Mouse (Mus musculus) heart, postnatal 14 days (tissue): ENCODE data around the gene A630001G21Rik. TPM values are rescaled to one million over a fixed set of nuclear protein-coding genes. Genes with fewer than 3 reads are reported as not detected.
A peak's percentile ranks its signal among the peaks of the same experiment; 100 is the strongest.

Experiments used
- DNase-seq, 2 experiments: peaks; one replicate each; pipeline ENCODE4 v3.0.0; 2021 to 2022
- intact Hi-C: fragments of 180-260 bp; cut with DNase I; formaldehyde crosslinking; loops from one replicate; pipeline ENCODE4 v1.15.1; 2025
- total RNA-seq, 2 experiments: library from RNA; stranded (reverse); gene quantifications; 2 replicates each; pipeline ENCODE4 v1.2.3; 2021

Gene A630001G21Rik
- total RNA-seq, 2 experiments from 2014 or later, result 0.76 to 0.80 TPM

DNA sequence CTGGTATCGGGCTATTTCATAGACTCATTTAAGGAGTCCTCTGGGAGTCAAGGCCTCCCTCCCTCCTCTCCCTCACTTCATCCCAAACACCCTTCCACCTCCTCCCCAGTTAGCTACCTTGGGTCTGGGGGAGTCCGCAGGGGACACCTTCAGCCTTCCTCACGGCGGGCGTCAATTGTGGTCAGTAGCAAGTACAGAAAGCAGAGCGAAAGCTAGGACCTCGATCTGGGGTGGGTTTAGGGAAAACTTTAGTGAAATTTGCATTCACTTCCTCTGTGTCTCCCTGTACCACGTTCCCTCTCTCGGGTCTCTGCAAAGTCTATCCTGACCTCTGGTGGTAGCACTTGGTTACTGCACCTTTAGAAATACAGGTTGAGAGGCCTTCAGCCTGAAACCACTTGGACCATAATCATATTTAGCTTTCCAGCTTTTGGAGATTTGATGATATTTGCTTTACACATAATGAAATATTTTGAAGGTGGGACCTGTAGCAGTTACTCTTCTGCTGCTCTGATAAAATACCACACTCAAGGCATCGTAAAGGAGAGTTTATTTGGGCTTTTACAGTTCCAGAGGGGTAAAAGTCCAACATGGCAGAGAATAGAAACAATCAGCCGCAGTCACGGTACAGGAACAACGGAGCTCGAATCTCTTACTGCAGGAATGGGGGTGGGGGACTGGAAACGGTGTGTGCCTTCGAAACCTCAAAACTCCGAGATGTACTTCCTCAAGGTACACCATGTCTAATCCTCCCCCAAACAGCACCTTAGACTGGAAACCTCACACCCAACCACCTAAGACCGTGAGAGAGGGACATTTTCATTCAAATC, 41.9 kb downstream of the A630001G21Rik start:
- DNase-seq, result peak; percentile 63 to 86

GRCm38 (mm10) chr1:85735463-85736123, 42.9 kb downstream of the A630001G21Rik start:
- DNase-seq, result peak; percentile 30 to 42
- intact Hi-C loops, result loop anchor here (5.0 kb wide), 1 partner anchor 153 kb away; no protein-coding TSS in a partner anchor

More for the DNA sequence above, 41.9 kb downstream of the A630001G21Rik start:
- intact Hi-C loops, result loop anchor here (5.0 kb wide), 1 partner anchor 154 kb away; no protein-coding TSS in a partner anchor

- intact Hi-C loops, result no loop called here
- no peak for DNase-seq
These were observed 43.9 kb downstream of the A630001G21Rik start for GRCm38 (mm10) chr1:85734511-85734910.

- intact Hi-C loops, result no loop called here
- no peak for DNase-seq
These were observed 45.9 kb downstream of the A630001G21Rik start for GRCm38 (mm10) chr1:85732581-85732980.

GRCm38 (mm10) chr1:85730471-85730870, 48.0 kb downstream of the A630001G21Rik start:
- intact Hi-C loops, result no loop called here
- DNase-seq, result no peak

- DNase-seq, result no peak
- intact Hi-C loops, result no loop called here
These were observed 58.1 kb downstream of the A630001G21Rik start for GRCm38 (mm10) chr1:85720220-85720893.

DNA sequence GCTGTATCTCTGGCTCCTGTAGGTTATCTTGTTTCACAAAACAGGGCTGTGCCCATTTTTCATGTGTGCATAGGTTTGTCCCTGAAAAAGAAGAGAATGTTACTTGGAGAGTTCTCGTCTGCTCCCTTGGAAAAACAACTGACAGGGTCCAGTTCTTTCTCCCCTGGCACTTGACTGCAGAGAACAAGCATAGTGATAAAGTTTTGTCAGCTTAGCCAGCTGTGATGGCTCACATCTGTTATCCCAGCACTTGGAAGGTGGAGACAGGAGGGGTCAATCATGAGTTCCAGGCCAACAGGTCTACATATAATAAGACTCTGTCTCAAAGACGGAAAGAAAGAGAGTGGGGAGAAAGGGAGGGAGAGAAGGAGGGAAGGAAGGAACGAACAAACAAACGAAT, 59.4 kb downstream of the A630001G21Rik start:
- intact Hi-C loops, result no loop called here
- no peak for DNase-seq

- intact Hi-C loops, result no loop called here
- no peak for DNase-seq
These were observed 61.9 kb downstream of the A630001G21Rik start for GRCm38 (mm10) chr1:85716447-85717027.

GRCm38 (mm10) chr1:85714501-85714900, 63.9 kb downstream of the A630001G21Rik start:
- intact Hi-C loops, result no loop called here

GRCm38 (mm10) chr1:85706754-85707153, 71.7 kb downstream of the A630001G21Rik start:
- intact Hi-C loops, result no loop called here
- no peak for DNase-seq

More at GRCm38 (mm10) chr1:85714501-85714900, 63.9 kb downstream of the A630001G21Rik start:
- DNase-seq, result no peak

DNA sequence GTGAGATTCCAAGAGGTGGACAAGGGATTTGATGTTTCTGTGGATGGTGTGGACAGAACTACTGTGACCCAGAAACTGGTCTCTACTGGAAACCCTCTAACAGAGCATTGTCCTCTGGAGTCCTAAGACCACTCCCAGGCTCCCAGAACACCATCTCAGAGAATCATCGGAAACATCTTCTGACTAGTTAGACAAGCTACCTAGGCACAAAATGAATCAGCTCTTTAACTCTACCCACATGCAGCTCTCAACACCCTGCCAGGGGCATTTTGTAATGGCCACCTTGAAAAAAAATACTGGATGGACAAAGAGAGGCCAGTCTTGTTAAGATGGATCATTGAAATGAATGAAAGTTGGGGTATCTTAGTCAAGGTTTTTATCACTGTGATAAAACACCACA, 72.9 kb downstream of the A630001G21Rik start:
- DNase-seq, result no peak
- intact Hi-C loops, result no loop called here

- intact Hi-C loops, result no loop called here
- peak; percentile 74 to 82 for DNase-seq
These were observed 74.9 kb downstream of the A630001G21Rik start for GRCm38 (mm10) chr1:85703245-85704186.

DNA sequence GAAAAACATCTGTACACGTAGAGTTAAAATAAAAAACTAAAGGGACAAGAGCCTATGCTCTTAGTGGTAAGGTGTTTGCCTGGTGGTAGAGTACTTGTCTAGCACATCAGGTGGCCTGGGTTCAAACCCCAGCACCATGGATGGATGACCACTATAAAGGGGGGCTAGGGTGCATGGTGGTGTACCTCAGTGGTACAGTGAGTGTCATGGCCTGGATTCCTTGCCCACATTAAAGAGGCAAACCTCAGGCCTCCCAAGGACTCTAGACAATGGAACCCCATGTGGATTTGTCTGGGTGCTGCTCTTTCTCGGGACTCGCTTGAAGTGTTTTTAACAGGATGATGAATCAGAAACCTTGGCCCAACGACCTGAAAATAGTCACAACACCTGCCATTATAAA, 75.9 kb downstream of the A630001G21Rik start:
- DNase-seq, result no peak
- intact Hi-C loops, result no loop called here

DNA sequence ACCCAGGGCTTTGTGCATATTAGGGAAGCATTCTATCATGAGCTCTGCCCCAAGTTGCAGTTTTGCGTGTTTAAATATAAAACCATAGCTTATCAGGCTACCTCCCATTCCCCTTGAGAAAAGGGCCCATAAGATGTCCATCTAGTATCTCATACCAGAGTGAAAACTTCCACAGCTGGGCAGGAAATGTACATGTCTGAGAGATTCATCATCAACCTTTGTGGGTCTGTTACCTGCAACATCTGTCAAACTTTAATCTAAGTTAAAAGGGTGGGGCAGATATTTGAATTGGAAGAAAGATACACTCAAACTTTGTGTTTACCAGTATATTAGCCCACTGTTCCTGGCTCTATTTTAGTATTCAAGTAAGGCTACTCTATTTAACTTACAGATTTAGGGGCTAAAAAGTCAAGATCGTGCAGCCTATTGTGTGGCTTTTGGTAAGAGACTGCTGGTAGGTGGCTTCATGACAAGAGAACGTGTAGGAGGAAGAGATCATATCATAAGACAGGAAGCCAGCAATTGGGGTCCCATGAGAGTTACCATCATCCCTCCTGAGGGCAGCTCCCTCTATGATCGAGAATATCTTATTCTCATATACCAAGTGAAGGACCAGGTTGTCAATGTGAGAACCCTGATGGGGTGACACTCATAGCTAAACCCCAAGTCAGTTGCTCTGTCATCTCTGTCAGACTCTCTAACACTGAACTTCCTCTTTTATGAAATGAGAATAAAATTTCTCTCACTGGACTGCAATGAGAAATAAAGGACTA, 80.5 kb downstream of the A630001G21Rik start:
- intact Hi-C loops, result no loop called here
- no peak for DNase-seq

- intact Hi-C loops, result no loop called here
These were observed 82.8 kb downstream of the A630001G21Rik start for GRCm38 (mm10) chr1:85695646-85696045.

DNA sequence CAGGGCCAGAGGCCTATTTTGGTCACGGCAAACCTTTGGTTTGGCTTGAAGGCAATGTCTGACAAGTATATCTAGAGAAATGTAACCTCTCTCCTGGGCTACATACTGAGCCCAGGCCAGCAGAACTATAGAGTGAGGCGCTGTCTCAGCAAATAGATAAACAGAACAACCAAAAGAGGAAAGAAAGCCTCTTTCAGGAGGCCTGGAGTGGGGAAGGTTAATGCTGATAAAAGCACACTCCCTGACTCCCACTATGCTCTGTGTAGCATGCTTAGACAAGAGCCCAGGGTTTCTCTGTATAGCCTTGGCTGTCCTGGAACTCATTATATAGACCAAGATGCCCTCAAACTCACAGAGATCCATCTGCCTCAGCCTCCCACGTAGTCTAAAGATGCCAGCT, 85.2 kb downstream of the A630001G21Rik start:
- DNase-seq, result no peak

More at GRCm38 (mm10) chr1:85695646-85696045, 82.8 kb downstream of the A630001G21Rik start:
- DNase-seq, result no peak

GRCm38 (mm10) chr1:85692281-85692680, 86.2 kb downstream of the A630001G21Rik start:
- intact Hi-C loops, result no loop called here
- no peak for DNase-seq

More for the DNA sequence above, 85.2 kb downstream of the A630001G21Rik start:
- intact Hi-C loops, result no loop called here

GRCm38 (mm10) chr1:85690544-85690943, 87.9 kb downstream of the A630001G21Rik start:
- DNase-seq, result no peak
- intact Hi-C loops, result no loop called here

DNA sequence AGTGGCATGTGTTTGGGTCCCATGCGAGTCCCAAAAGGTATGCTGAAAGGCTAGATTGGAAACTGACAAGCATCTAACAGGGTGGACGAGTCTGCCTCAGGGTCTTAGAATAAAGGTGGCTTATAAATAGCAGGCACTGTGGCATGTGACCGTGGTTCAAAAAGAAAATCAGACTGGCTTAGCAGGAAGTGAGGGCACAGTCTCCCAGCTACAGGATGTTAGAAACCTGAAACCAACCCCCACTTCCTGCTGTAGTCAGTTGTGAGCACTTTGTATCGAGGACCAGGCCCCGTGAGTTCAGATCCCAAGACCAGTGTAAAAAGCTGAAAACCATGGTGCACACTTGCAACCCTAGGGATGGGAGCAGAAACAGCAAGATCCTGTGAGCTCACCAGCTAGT, 91.1 kb downstream of the A630001G21Rik start:
- DNase-seq, result no peak
- intact Hi-C loops, result no loop called here
